ENCODE assay signal across 19 mouse cellular contexts in genomic region chr9:20680378-20680958, GRCm38 (mm10). TPM values are rescaled to one million over a fixed set of nuclear protein-coding genes. Genes with fewer than 3 reads are reported as not detected.
DNase-seq lines count a peak whose midpoint lies in the region; ATAC-seq lines count a peak whose summit lies in the region.
"Had no signal": no experiment of that assay in that cellular context is flagged by ENCODE, and none has a peak within 500 bp of the region (broad histone marks: within the 10 kb centered on the region; RNA-seq: fewer than 3 reads in every experiment).

No protein-coding gene starts in this region.

- H3K9me3 ChIP-seq in embryonic facial prominence, embryonic 15.5 days (replicated peaks) = no peaks in the 10 kb centered on the region
- no peaks in the 10 kb centered on the region for H3K9me3 ChIP-seq in embryonic facial prominence, embryonic 10.5 days
- H3K9me3 ChIP-seq in neural tube, embryonic 13.5 days = no peaks in the 10 kb centered on the region
- no peaks in the 10 kb centered on the region for H3K9me3 ChIP-seq in forebrain, embryonic 15.5 days
- no peaks in the 10 kb centered on the region for H3K9me3 ChIP-seq in midbrain, embryonic 15.5 days
- H3K9me3 ChIP-seq: embryonic facial prominence, embryonic 13.5 days; heart, embryonic 10.5 days; limb, embryonic 10.5 days had no signal

- H3K4me3 ChIP-seq in embryonic facial prominence, embryonic 15.5 days (replicated peaks) = no peak overlapping the region
- H3K4me3 ChIP-seq in embryonic facial prominence, embryonic 10.5 days = no peak overlapping the region
- no peak overlapping the region for H3K4me3 ChIP-seq in neural tube, embryonic 13.5 days
- H3K4me3 ChIP-seq in forebrain, embryonic 15.5 days = no peak overlapping the region
- no peak overlapping the region for H3K4me3 ChIP-seq in midbrain, embryonic 15.5 days
- H3K4me3 ChIP-seq: embryonic facial prominence, embryonic 13.5 days; heart, embryonic 10.5 days; limb, embryonic 10.5 days had no signal

- no peak for DNase-seq in embryonic facial prominence, embryonic 10.5 days (ENCODE audit: low spot score)
- DNase-seq in neural tube, embryonic 10.5 days (ENCODE audit: extremely low spot score, low spot score) = no peak
- no peak for DNase-seq in kidney, postnatal 14 days
- no peak for DNase-seq in yolk sac, embryonic 10.5 days (ENCODE audit: low spot score)
- DNase-seq: adrenal gland, adult 8-10 months; cerebellum, adult 9-10 months; kidney, adult 2 months; kidney, postnatal 10 days; liver, postnatal 0 days; lung, postnatal 14 days; spleen, adult 18-20 months had no signal

- WGBS in embryonic facial prominence, embryonic 15.5 days = 59% methylated on average over 9 of the region's 9 CpGs
- whole genome bisulfite sequencing in embryonic facial prominence, embryonic 10.5 days = 75% methylated on average over 9 of the region's 9 CpGs
- WGBS in neural tube, embryonic 13.5 days = 50% methylated on average over 9 of the region's 9 CpGs
- WGBS in forebrain, embryonic 15.5 days = 20% methylated on average over 9 of the region's 9 CpGs
- 44% methylated on average over 9 of the region's 9 CpGs for WGBS in midbrain, embryonic 15.5 days

- H3K9ac ChIP-seq in embryonic facial prominence, embryonic 15.5 days = no peak overlapping the region
- H3K9ac ChIP-seq in neural tube, embryonic 13.5 days = no peak overlapping the region
- no peak overlapping the region for H3K9ac ChIP-seq in forebrain, embryonic 15.5 days (replicated peaks)
- H3K9ac ChIP-seq in midbrain, embryonic 15.5 days = no peak overlapping the region
- H3K9ac ChIP-seq: embryonic facial prominence, embryonic 13.5 days; liver, postnatal 0 days had no signal

- H3K4me2 ChIP-seq in embryonic facial prominence, embryonic 15.5 days (replicated peaks) = no peak overlapping the region
- no peak overlapping the region for H3K4me2 ChIP-seq in neural tube, embryonic 13.5 days
- no peak overlapping the region for H3K4me2 ChIP-seq in forebrain, embryonic 15.5 days (replicated peaks)
- no peak overlapping the region for H3K4me2 ChIP-seq in midbrain, embryonic 15.5 days
- H3K4me2 ChIP-seq: embryonic facial prominence, embryonic 13.5 days had no signal

- H3K27ac ChIP-seq in embryonic facial prominence, embryonic 15.5 days (replicated peaks) = 0 out of 2 replicates have a peak overlapping the region, but pooled peaks have one; percentile 12
- H3K27ac ChIP-seq in embryonic facial prominence, embryonic 10.5 days (replicated peaks) = no peak overlapping the region
- H3K27ac ChIP-seq in neural tube, embryonic 13.5 days (replicated peaks) = peak overlapping the region; percentile 20
- peak overlapping the region; percentile 72 for H3K27ac ChIP-seq in forebrain, embryonic 15.5 days (replicated peaks)
- H3K27ac ChIP-seq in midbrain, embryonic 15.5 days = peak overlapping the region; percentile 49
- H3K27ac ChIP-seq: embryonic facial prominence, embryonic 13.5 days; heart, embryonic 10.5 days; limb, embryonic 10.5 days had no signal

- ATAC-seq in embryonic facial prominence, embryonic 15.5 days (ENCODE audit: insufficient number of reproducible peaks, low FRiP score, low TSS enrichment, low read depth) = no peak
- no peak for ATAC-seq in neural tube, embryonic 13.5 days (ENCODE audit: low read depth)
- ATAC-seq in forebrain, embryonic 15.5 days (replicated peaks) = no peak
- ATAC-seq in midbrain, embryonic 15.5 days (replicated peaks) = no peak
- ATAC-seq: liver, postnatal 0 days; Patski had no signal

- H3K27me3 ChIP-seq in embryonic facial prominence, embryonic 15.5 days = no peaks in the 10 kb centered on the region
- H3K27me3 ChIP-seq in embryonic facial prominence, embryonic 10.5 days (replicated peaks; ENCODE audit: low read depth, poor library complexity, severe bottlenecking) = no peaks in the 10 kb centered on the region
- no peaks in the 10 kb centered on the region for H3K27me3 ChIP-seq in neural tube, embryonic 13.5 days
- no peaks in the 10 kb centered on the region for H3K27me3 ChIP-seq in forebrain, embryonic 15.5 days
- H3K27me3 ChIP-seq in midbrain, embryonic 15.5 days (replicated peaks) = no peaks in the 10 kb centered on the region
- H3K27me3 ChIP-seq: embryonic facial prominence, embryonic 13.5 days had no signal

- H3K36me3 ChIP-seq in embryonic facial prominence, embryonic 15.5 days = no peaks in the 10 kb centered on the region
- no peaks in the 10 kb centered on the region for H3K36me3 ChIP-seq in embryonic facial prominence, embryonic 10.5 days (replicated peaks)
- no peaks in the 10 kb centered on the region for H3K36me3 ChIP-seq in neural tube, embryonic 13.5 days
- H3K36me3 ChIP-seq in forebrain, embryonic 15.5 days = no peaks in the 10 kb centered on the region
- no peaks in the 10 kb centered on the region for H3K36me3 ChIP-seq in midbrain, embryonic 15.5 days (replicated peaks)
- H3K36me3 ChIP-seq: embryonic facial prominence, embryonic 13.5 days; heart, embryonic 10.5 days; limb, embryonic 10.5 days had no signal

- H3K4me1 ChIP-seq in embryonic facial prominence, embryonic 15.5 days = no peaks in the 10 kb centered on the region; the same call in 1 of the 2 replicates
- H3K4me1 ChIP-seq in embryonic facial prominence, embryonic 10.5 days = no peaks in the 10 kb centered on the region
- H3K4me1 ChIP-seq in neural tube, embryonic 13.5 days (replicated peaks) = peaks cover 26% of the 10 kb centered on the region
- peaks cover 27% of the 10 kb centered on the region for H3K4me1 ChIP-seq in forebrain, embryonic 15.5 days
- H3K4me1 ChIP-seq in midbrain, embryonic 15.5 days = peaks cover 14% of the 10 kb centered on the region
- H3K4me1 ChIP-seq: heart, embryonic 10.5 days; limb, embryonic 10.5 days had no signal

RNA-seq across cellular contexts. Expression of gene Pin1, which starts 28.6 kb away (rescaled TPM):
- 47.7 and 49.5 TPM in 2 replicates for polyA plus RNA-seq in embryonic facial prominence, embryonic 15.5 days (2015; fragmentation: Nextera tagmentation; extraction: Ambion mirVana)
- polyA plus RNA-seq in embryonic facial prominence, embryonic 10.5 days (2016; fragmentation: Nextera tagmentation; extraction: Ambion mirVana) = 82.2 and 87.9 TPM in 2 replicates
- polyA plus RNA-seq in neural tube, embryonic 13.5 days (2015; fragmentation: Nextera tagmentation; extraction: Ambion mirVana) = 55.4 and 58.9 TPM in 2 replicates
- polyA plus RNA-seq in forebrain, embryonic 15.5 days (2015; fragmentation: Nextera tagmentation; extraction: Ambion mirVana) = 62.4 and 64.9 TPM in 2 replicates
- 65.0 and 68.4 TPM in 2 replicates for polyA plus RNA-seq in midbrain, embryonic 15.5 days (2015; fragmentation: Nextera tagmentation; extraction: Ambion mirVana)

RNA-seq across cellular contexts. Expression of gene Fbxl12, which starts 35.9 kb away (rescaled TPM):
- 18.7 and 19.8 TPM in 2 replicates for polyA plus RNA-seq in embryonic facial prominence, embryonic 15.5 days (2015; fragmentation: Nextera tagmentation; extraction: Ambion mirVana)
- 18.7 and 18.9 TPM in 2 replicates for polyA plus RNA-seq in embryonic facial prominence, embryonic 10.5 days (2016; fragmentation: Nextera tagmentation; extraction: Ambion mirVana)
- 16.0 and 16.2 TPM in 2 replicates for polyA plus RNA-seq in neural tube, embryonic 13.5 days (2015; fragmentation: Nextera tagmentation; extraction: Ambion mirVana)
- polyA plus RNA-seq in forebrain, embryonic 15.5 days (2015; fragmentation: Nextera tagmentation; extraction: Ambion mirVana) = 16.3 and 16.4 TPM in 2 replicates
- polyA plus RNA-seq in midbrain, embryonic 15.5 days (2015; fragmentation: Nextera tagmentation; extraction: Ambion mirVana) = 16.0 and 17.8 TPM in 2 replicates

RNA-seq across cellular contexts. Expression of gene Ubl5, which starts 37.8 kb away (rescaled TPM):
- 396 and 416 TPM in 2 replicates for polyA plus RNA-seq in embryonic facial prominence, embryonic 15.5 days (2015; fragmentation: Nextera tagmentation; extraction: Ambion mirVana)
- 356 and 365 TPM in 2 replicates for polyA plus RNA-seq in embryonic facial prominence, embryonic 10.5 days (2016; fragmentation: Nextera tagmentation; extraction: Ambion mirVana)
- polyA plus RNA-seq in neural tube, embryonic 13.5 days (2015; fragmentation: Nextera tagmentation; extraction: Ambion mirVana) = 479 and 545 TPM in 2 replicates
- polyA plus RNA-seq in forebrain, embryonic 15.5 days (2015; fragmentation: Nextera tagmentation; extraction: Ambion mirVana) = 510 and 551 TPM in 2 replicates
- 411 and 447 TPM in 2 replicates for polyA plus RNA-seq in midbrain, embryonic 15.5 days (2015; fragmentation: Nextera tagmentation; extraction: Ambion mirVana)
